Mouse (Mus musculus) hindbrain, embryonic 16.5 days (tissue): ENCODE measurements around the gene Pcgf2. TPM values are rescaled to one million over a fixed set of nuclear protein-coding genes. Genes with fewer than 3 reads are reported as not detected.

ENCODE experiments used
- ATAC-seq: fragments of 200-750 bp; cut with Nextera tagmentation; 2 replicates; pipeline ENCODE4 v1.8.0; 2017; ENCODE audit warnings: moderate TSS enrichment, moderate library complexity
- H3K27ac ChIP-seq: fragments of 300-500 bp; sonication (generic); 2 replicates; pipeline ENCODE4 v1.5.1; 2014; ENCODE audit warnings: low read depth, mild to moderate bottlenecking, control low read depth, low read length, moderate library complexity
- H3K27me3 ChIP-seq: fragments of 300-500 bp; sonication (generic); replicated peaks from 2 replicates; pipeline ENCODE4 v1.6.1; 2014; ENCODE audit warnings: low read length; ENCODE audit not compliant: control insufficient read depth, insufficient read depth
- H3K36me3 ChIP-seq: fragments of 300-500 bp; sonication (generic); 2 replicates; pipeline ENCODE4 v1.6.1; 2014; ENCODE audit warnings: mild to moderate bottlenecking, low read length, moderate library complexity, mixed read lengths; ENCODE audit not compliant: control insufficient read depth, insufficient read depth
- H3K4me1 ChIP-seq: fragments of 300-500 bp; sonication (generic); 2 replicates; pipeline ENCODE4 v1.6.1; 2014; ENCODE audit warnings: low read depth, low read length; ENCODE audit not compliant: control insufficient read depth, insufficient read depth
- H3K4me2 ChIP-seq: fragments of 300-500 bp; sonication (generic); 2 replicates; pipeline ENCODE4 v1.6.1; 2014; ENCODE audit warnings: mild to moderate bottlenecking, low read length, control low read depth, moderate library complexity
- H3K4me3 ChIP-seq: fragments of 300-500 bp; sonication (generic); 2 replicates; pipeline ENCODE4 v1.5.1; 2014; ENCODE audit warnings: mild to moderate bottlenecking, low read length, control low read depth, moderate library complexity
- H3K9ac ChIP-seq: fragments of 300-500 bp; sonication (generic); 2 replicates; pipeline ENCODE4 v1.6.1; 2014; ENCODE audit warnings: low read depth, mild to moderate bottlenecking, control low read depth, low read length, moderate library complexity
- H3K9me3 ChIP-seq: fragments of 300-500 bp; sonication (generic); 2 replicates; pipeline ENCODE4 v1.6.1; 2014; ENCODE audit warnings: mild to moderate bottlenecking, low read length, moderate library complexity; ENCODE audit not compliant: control insufficient read depth
- WGBS: fragments of 180-500 bp; shearing (Covaris S2); extraction: QIAGEN DNeasy Blood & Tissue Kit; methylation state at CpG from one replicate; pipeline ENCODE4 v1.1.7; 2014; 5-methylcytosine and 5-hydroxymethylcytosine counted together
- polyA plus RNA-seq: library from polyadenylated mRNA; unstranded; fragments of >200 nt; fragmentation: Nextera tagmentation; extraction: Ambion mirVana; gene quantifications from 2 replicates; pipeline ENCODE4 v1.2.1, GENCODE M21; 2015

Gene Pcgf2
- polyA plus RNA-seq, 1 experiment from 2014 or later = 15.4 TPM

DNA sequence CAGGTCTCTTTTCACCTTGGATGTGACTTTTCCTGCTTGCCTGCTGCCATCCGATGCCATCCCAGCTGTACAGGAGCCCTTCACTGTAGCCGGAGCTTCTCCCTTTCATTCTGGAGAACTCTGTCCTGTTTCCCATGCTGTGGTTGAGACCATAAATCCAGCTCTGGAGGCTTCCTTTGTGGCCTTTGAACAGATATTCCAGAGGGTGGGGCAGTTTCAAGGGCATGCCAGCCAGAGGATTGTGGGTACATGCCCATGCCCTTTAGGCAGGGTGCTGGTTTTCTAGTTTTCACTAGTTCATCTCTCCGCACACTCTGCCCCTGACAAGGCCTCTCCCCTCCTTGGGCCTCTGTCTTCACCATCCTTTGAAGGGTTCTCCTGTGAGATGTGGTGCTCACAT is 13.2 kb downstream of the Pcgf2 start:
- WGBS = 90% methylated on average over 3 of the region's 3 CpGs
- Histone ChIP-seq H3K27me3 (no peaks in the 10 kb centered on the region), H3K27ac (no peak overlapping the region), H3K4me1 (peaks cover 9% of the 10 kb centered on the region), H3K9me3 (no peaks in the 10 kb centered on the region), H3K4me2 (no peak overlapping the region), H3K4me3 (no peak overlapping the region), H3K36me3 (peaks cover 31% of the 10 kb centered on the region), H3K9ac (no peak overlapping the region; the same call in 1 of the 2 replicates)
- ATAC-seq = no peak

DNA sequence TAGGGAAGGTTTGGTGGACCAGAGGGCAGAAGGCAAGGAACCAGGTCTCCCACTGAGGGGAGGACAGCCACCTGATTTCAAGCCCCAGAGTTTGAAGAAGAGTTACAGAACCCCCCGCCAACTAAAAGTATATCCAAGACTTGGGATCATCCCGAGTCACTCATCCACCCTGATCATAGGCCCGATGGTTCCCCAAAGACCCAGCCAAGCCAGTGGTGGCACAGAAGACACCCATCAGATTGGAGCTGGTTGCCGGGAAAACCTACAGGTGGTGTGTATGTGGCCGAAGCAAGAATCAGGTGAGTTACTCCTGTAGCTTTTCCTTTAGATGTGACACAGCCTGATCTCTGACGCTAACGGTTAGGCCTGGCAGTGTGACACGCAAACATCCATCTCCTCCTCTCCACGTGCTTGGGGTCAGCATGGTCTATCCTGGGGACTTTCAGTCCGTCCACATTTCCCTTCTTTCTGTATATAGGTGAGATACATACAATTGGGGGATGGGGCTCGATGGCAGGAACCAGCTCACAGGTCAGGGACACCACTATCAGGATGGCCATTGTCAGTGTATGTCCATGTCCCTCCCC is 13.9 kb downstream of the Pcgf2 start:
- no peak for ATAC-seq
- peak overlapping the region; percentile 70 for H3K9ac ChIP-seq
- 70% methylated on average over 11 of the region's 11 CpGs for WGBS
- peaks cover 30% of the 10 kb centered on the region for H3K36me3 ChIP-seq
- peaks cover 9% of the 10 kb centered on the region for H3K4me1 ChIP-seq
- H3K4me3 ChIP-seq = peak overlapping the region; percentile 50
- no peaks in the 10 kb centered on the region for H3K9me3 ChIP-seq
- H3K27me3 ChIP-seq = no peaks in the 10 kb centered on the region
- no peak overlapping the region for H3K27ac ChIP-seq
- H3K4me2 ChIP-seq = peak overlapping the region; percentile 95

DNA sequence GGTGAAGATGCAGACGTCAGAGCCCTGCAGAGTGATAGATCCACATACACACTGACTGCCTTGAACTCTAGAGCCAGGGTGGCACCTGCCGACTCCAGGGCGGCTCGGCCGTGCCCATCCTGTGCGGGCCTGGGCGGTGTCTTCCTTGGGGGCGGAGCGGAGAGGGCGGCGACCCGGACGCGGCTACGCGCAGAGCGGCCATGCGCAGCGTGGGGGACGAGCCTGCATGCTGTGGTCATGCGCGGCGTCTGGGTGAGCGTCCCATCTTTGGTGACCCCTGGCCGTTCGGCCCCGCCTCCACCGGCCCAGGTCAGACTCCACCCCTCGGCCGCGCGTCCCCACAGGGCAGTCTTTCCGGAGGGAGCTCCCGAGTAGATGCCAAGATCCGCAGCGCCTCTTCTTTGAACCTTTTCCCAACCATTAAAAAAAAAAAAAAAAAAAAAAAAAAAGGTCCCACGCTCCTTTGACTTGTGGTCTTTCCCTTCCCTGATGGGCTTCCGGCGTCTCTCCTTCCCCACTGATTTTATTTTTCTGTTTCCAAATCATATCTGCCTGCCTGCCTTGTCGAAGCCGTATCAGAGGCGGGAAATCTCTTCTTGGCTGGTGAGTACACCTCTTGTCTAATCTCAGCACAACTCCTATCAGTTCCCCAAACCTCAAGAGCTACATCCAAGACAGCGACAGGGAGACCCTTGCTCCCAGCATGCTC is 14.5 kb downstream of the Pcgf2 start, which contains the start of gene Cisd3:
TSS of gene Cisd3 (plus strand) at position 214 of the 709 bp plus-strand sequence.
- Histone ChIP-seq H3K9ac (peak within 1 kb of the TSS; percentile 70), H3K9me3 (no peaks in the 10 kb centered on the region), H3K36me3 (peaks cover 26% of the 10 kb centered on the region), H3K27me3 (no peaks in the 10 kb centered on the region), H3K4me1 (peaks cover 10% of the 10 kb centered on the region), H3K4me3 (peak within 1 kb of the TSS; percentile 50), H3K4me2 (peak within 1 kb of the TSS; percentile 95), H3K27ac (peak within 1 kb of the TSS; percentile 54; the same call in 1 of the 2 replicates)
- WGBS = under 1% methylated on average over 43 of the region's 43 CpGs
- ATAC-seq = peak; percentile 73

DNA sequence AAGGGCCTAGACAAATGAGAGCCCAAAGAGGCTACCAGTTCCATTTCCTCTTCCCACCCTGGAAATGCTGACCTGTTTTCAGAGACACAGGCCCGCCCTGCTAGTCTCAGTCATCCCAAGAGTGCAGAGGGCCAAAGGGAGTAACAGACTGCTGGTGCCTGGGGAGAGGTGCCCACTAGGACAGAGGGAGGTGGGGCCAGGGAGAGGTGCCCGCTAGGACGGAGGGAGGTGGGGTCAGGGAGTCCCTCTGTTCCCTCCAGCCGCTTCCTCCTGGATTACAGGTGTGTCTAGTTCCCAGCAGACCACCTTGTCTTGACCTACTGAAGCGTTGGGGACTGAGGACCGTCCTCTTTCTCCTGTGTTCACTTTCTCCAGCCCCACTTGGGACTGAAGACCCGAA is 15.5 kb downstream of the Pcgf2 start:
- WGBS = 47% methylated on average over 7 of the region's 7 CpGs
- no peak for ATAC-seq
- H3K9ac ChIP-seq = no peak overlapping the region
- H3K36me3 ChIP-seq = peaks cover 21% of the 10 kb centered on the region
- no peak overlapping the region for H3K4me3 ChIP-seq
- H3K27ac ChIP-seq = no peak overlapping the region
- no peak overlapping the region; the same call in 1 of the 2 replicates for H3K4me2 ChIP-seq
- peaks cover 13% of the 10 kb centered on the region for H3K4me1 ChIP-seq
- no peaks in the 10 kb centered on the region for H3K27me3 ChIP-seq
- no peaks in the 10 kb centered on the region for H3K9me3 ChIP-seq

DNA sequence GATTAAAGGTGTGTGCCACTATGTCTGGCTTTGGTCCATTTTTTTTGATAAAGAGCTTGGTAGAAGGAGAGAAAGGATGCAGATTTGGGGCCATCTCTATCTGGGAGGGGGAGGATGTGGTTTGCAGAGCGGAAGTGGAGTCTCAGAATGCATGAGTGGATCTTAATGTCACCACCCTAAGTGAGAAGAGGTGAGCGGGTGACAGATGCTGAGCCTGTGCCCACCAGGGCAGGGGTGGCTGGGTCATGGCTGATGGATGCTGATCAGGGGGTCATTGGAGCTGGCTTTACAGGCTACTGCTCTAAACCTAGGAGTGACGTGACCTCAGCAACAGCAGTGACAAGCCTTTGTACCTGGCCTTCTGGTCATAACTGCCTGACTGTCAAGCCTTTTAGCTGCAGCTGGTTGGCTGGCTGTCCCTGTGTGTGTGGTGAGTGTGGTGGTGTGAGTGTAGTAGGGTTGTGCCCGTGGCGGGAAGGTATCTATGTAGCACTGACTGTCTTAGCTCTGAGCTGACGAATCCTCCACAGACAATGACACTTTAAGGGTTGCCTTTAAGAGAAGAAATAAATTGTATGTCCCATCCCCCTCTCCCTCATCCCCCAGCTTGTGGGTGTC is 16.1 kb downstream of the Pcgf2 start:
- ATAC-seq = no peak

DNA sequence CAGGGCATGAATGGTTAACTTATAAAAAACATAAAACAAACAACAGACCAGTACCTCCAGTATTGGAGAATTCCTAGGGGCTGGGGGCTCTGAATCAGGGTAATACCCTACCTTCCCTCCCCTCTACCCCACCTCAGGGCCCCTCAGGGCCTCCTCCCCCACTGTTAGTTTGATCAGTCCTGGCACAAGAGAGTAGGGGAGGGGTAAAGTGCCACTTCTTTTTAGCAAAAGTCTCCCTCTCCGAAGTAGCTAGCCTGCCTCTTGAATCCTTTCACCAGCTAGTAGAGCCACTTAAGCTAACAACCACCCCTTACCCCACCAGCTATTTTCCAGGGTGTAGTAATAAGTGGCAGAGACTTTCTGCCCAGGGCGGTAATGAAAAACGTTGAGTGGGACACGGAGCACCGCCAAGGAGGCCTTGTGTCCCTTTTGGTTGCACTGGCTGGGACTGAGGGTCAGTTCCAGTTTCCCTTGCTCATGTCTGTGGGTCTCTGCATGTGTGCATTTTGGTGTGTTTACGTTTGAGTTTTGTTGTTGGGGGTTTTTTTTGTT is 17.7 kb downstream of the Pcgf2 start:
- 82% methylated on average over 6 of the region's 6 CpGs for WGBS
- H3K36me3 ChIP-seq = peaks cover 20% of the 10 kb centered on the region
- ATAC-seq = no peak

More for the DNA sequence above, 16.1 kb downstream of the Pcgf2 start:
- Histone ChIP-seq H3K27me3 (no peaks in the 10 kb centered on the region), H3K9me3 (no peaks in the 10 kb centered on the region), H3K4me2 (no peak overlapping the region), H3K4me3 (no peak overlapping the region), H3K9ac (no peak overlapping the region), H3K36me3 (peaks cover 20% of the 10 kb centered on the region), H3K27ac (no peak overlapping the region), H3K4me1 (peaks cover 13% of the 10 kb centered on the region)
- 87% methylated on average over 6 of the region's 6 CpGs for WGBS

DNA sequence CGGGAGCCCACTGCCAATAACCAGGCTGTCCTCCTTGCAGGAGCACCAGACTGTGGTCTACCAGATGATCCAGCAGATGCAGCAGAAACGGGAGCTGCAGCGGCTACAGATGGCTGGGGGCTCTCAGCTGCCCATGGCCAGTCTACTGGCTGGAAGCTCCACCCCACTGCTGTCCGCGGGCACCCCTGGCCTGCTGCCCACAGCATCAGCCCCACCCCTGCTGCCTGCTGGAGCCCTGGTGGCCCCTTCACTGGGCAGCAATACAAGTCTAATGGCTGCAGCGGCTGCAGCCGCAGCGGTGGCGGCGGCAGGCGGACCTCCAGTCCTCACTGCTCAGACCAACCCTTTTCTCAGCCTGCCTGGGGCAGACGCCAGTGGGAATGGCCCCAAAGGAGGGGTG is 19.9 kb downstream of the Pcgf2 start:
- H3K4me2 ChIP-seq = no peak overlapping the region; the same call in 1 of the 2 replicates
- peaks cover 9% of the 10 kb centered on the region for H3K4me1 ChIP-seq
- WGBS = 54% methylated on average over 12 of the region's 12 CpGs
- peak overlapping the region; percentile 43 for H3K9ac ChIP-seq
- peak; percentile 70 for ATAC-seq
- H3K27me3 ChIP-seq = no peaks in the 10 kb centered on the region
- H3K9me3 ChIP-seq = no peaks in the 10 kb centered on the region
- peaks cover 23% of the 10 kb centered on the region for H3K36me3 ChIP-seq
- H3K4me3 ChIP-seq = no peak overlapping the region
- H3K27ac ChIP-seq = peak overlapping the region; percentile 51; the same call in 1 of the 2 replicates

More for the DNA sequence above, 17.7 kb downstream of the Pcgf2 start:
- H3K27ac ChIP-seq = no peak overlapping the region
- H3K27me3 ChIP-seq = no peaks in the 10 kb centered on the region
- H3K4me3 ChIP-seq = no peak overlapping the region
- no peak overlapping the region for H3K4me2 ChIP-seq
- H3K9ac ChIP-seq = no peak overlapping the region
- H3K9me3 ChIP-seq = no peaks in the 10 kb centered on the region
- peaks cover 13% of the 10 kb centered on the region for H3K4me1 ChIP-seq

DNA sequence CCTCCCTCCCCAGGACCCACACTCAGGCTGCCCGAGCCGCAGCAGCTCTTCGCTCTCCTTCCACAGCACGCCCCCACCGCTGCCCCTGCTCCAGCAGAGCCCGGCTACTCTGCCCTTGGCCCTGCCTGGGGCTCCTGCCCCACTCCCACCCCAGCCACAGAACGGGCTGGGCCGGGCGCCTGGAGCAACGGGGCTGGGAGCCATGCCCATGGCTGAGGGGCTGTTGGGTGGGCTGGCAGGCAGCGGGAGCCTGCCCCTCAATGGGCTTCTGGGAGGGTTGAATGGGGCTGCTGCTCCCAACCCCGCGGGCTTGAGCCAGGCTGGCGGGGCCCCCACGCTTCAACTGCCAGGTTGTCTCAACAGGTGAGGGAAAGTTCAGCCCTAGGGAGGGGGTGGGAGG is 22.0 kb downstream of the Pcgf2 start:
- Histone ChIP-seq H3K4me1 (peaks cover 4% of the 10 kb centered on the region; the same call in 1 of the 2 replicates), H3K9me3 (no peaks in the 10 kb centered on the region), H3K27me3 (no peaks in the 10 kb centered on the region), H3K36me3 (peaks cover 31% of the 10 kb centered on the region), H3K4me3 (no peak overlapping the region), H3K27ac (no peak overlapping the region), H3K4me2 (no peak overlapping the region), H3K9ac (0 out of 2 replicates have a peak overlapping the region, but pooled peaks have one; percentile 3)
- ATAC-seq = no peak
- WGBS = 68% methylated on average over 15 of the region's 15 CpGs

DNA sequence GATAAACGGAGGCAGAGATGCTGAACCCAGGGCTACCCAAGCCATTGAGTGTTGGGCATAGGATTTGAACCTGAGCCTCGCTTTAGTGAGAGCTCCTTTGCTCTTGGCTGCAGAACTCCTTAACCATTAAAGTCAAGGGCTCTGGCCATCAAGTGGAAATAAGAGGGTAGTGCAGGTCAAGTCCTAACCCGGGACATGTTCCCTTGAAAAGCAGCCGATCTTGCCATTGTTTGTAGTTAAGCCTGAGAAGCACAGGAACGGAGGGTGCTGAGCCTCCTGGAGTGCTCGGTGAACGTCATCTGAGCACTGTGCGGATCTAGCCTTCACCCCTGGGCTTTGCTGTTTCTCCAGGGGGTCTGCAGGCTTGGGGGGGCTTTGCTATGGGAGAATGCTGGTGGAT is 22.5 kb downstream of the Pcgf2 start:
- Histone ChIP-seq H3K4me3 (no peak overlapping the region), H3K9me3 (no peaks in the 10 kb centered on the region), H3K36me3 (peaks cover 31% of the 10 kb centered on the region), H3K27me3 (no peaks in the 10 kb centered on the region), H3K4me1 (peaks cover 4% of the 10 kb centered on the region; the same call in 1 of the 2 replicates), H3K9ac (0 out of 2 replicates have a peak overlapping the region, but pooled peaks have one; percentile 3), H3K27ac (no peak overlapping the region), H3K4me2 (no peak overlapping the region)
- WGBS = 51% methylated on average over 8 of the region's 8 CpGs
- no peak for ATAC-seq
